Mouse (Mus musculus): ENCODE measurements around the gene Hoxb6. TPM values are rescaled to one million over a fixed set of nuclear protein-coding genes. Genes with fewer than 3 reads are reported as not detected.

Hoxb6 gene
- total and polyA plus RNA-seq, 3 experiments: not detected

GRCm38 (mm10) chr11:96338957-96339855 lies 46.9 kb downstream of the Hoxb6 start:
- H3K27ac ChIP-seq (ENCODE audit: control insufficient read depth, low read depth, low read length): no peak overlapping the region
- peaks cover 6 to 8% of the 10 kb centered on the region in 2 experiments for H3K27me3 ChIP-seq (ENCODE audit: control insufficient read depth in 1 of 2, insufficient read depth in 2 of 2, low read length in 2 of 2)

GRCm38 (mm10) chr11:96340698-96341365 lies 48.6 kb downstream of the Hoxb6 start:
- Histone ChIP-seq H3K27ac (ENCODE audit: control insufficient read depth, low read depth, low read length) (no peak overlapping the region), H3K4me3 (ENCODE audit: control insufficient read depth in 1 of 2, insufficient read depth in 1 of 2, low read depth in 2 of 2, low read length in 2 of 2) (no peak overlapping the region), H3K79me2 (ENCODE audit: control insufficient read depth, insufficient read depth, low read length, poor library complexity) (no peaks in the 10 kb centered on the region), H3K9me3 (replicated peaks; ENCODE audit: insufficient read depth, low read length) (no peaks in the 10 kb centered on the region), H3K36me3 (ENCODE audit: control insufficient read depth in 1 of 2, insufficient read depth in 2 of 2, low read length in 2 of 2) (no peaks in the 10 kb centered on the region), H3K4me1 (ENCODE audit: control insufficient read depth in 1 of 2, insufficient read depth in 2 of 2, low read length in 2 of 2) (no peaks in the 10 kb centered on the region), H3K9ac (ENCODE audit: control insufficient read depth, low read depth, low read length, poor library complexity, severe bottlenecking) (no peak overlapping the region), H3K27me3 (ENCODE audit: control insufficient read depth in 1 of 2, insufficient read depth in 2 of 2, low read length in 2 of 2) (peaks cover 6 to 8% of the 10 kb centered on the region in 2 experiments)
- no peak for DNase-seq (ENCODE audit: low read depth, low spot score)
- no peak for TF ChIP-seq MYC (IDR thresholded peaks at IDR 0.05; ENCODE audit: low read depth, low read length)
- no peak for TF ChIP-seq ZC3H11A (IDR thresholded peaks at IDR 0.05; ENCODE audit: low read depth, low read length)
- TF ChIP-seq NRF1 (IDR thresholded peaks at IDR 0.05; ENCODE audit: insufficient read depth, low read depth, low read length, poor library complexity, severe bottlenecking): no peak
- no peak for TF ChIP-seq HCFC1 (IDR thresholded peaks at IDR 0.05; ENCODE audit: low read depth, low read length)
- TF ChIP-seq RCOR1 (IDR thresholded peaks at IDR 0.05; ENCODE audit: low read depth, low read length): no peak
- TF ChIP-seq ETS1 (IDR thresholded peaks at IDR 0.05; ENCODE audit: low read depth, low read length): no peak
- TF ChIP-seq POLR2AphosphoS5 (IDR thresholded peaks at IDR 0.05; ENCODE audit: borderline replicate concordance, low read depth, low read length): no peak
- no peak for TF ChIP-seq POLR2A (IDR thresholded peaks at IDR 0.05; ENCODE audit: control insufficient read depth in 1 of 2, insufficient read depth in 1 of 2, low read depth in 1 of 2, low read length in 2 of 2, poor library complexity in 1 of 2)
- TF ChIP-seq KAT2A (conservative IDR thresholded peaks at IDR 0.05; ENCODE audit: low read depth, low read length): no peak
- no peak for TF ChIP-seq POLR2AphosphoS2 (IDR thresholded peaks at IDR 0.05; ENCODE audit: low read length)
- no peak for TF ChIP-seq CHD2 (IDR thresholded peaks at IDR 0.05; ENCODE audit: low read length)
- TF ChIP-seq MAFK (IDR thresholded peaks at IDR 0.05; ENCODE audit: borderline replicate concordance, low read depth, low read length): no peak
- no peak for TF ChIP-seq ZKSCAN1 (IDR thresholded peaks at IDR 0.05; ENCODE audit: low read depth, low read length)
- no peak for TF ChIP-seq CTCF (IDR thresholded peaks at IDR 0.05 in 2 of 3, conservative IDR thresholded peaks at IDR 0.05 in 1 of 3; ENCODE audit: control insufficient read depth in 1 of 3, insufficient read depth in 1 of 3, low read depth in 2 of 3, low read length in 3 of 3, poor library complexity in 1 of 3, severe bottlenecking in 1 of 3)
- TF ChIP-seq SMC3 (IDR thresholded peaks at IDR 0.05; ENCODE audit: low read depth, low read length): no peak
- no peak for TF ChIP-seq BHLHE40 (IDR thresholded peaks at IDR 0.05; ENCODE audit: borderline replicate concordance, low read depth, low read length)

More at GRCm38 (mm10) chr11:96338957-96339855, 46.9 kb downstream of the Hoxb6 start:
- Histone ChIP-seq H3K9me3 (replicated peaks; ENCODE audit: insufficient read depth, low read length) (no peaks in the 10 kb centered on the region), H3K4me1 (ENCODE audit: control insufficient read depth in 1 of 2, insufficient read depth in 2 of 2, low read length in 2 of 2) (no peaks in the 10 kb centered on the region), H3K36me3 (ENCODE audit: control insufficient read depth in 1 of 2, insufficient read depth in 2 of 2, low read length in 2 of 2) (no peaks in the 10 kb centered on the region), H3K79me2 (ENCODE audit: control insufficient read depth, insufficient read depth, low read length, poor library complexity) (no peaks in the 10 kb centered on the region), H3K4me3 (ENCODE audit: control insufficient read depth in 1 of 2, insufficient read depth in 1 of 2, low read depth in 2 of 2, low read length in 2 of 2) (no peak overlapping the region), H3K9ac (ENCODE audit: control insufficient read depth, low read depth, low read length, poor library complexity, severe bottlenecking) (no peak overlapping the region)
- DNase-seq (ENCODE audit: low read depth, low spot score): no peak
- no peak for TF ChIP-seq MAZ (IDR thresholded peaks at IDR 0.05; ENCODE audit: low read depth, low read length)
- no peak for TF ChIP-seq ZMIZ1 (IDR thresholded peaks at IDR 0.05; ENCODE audit: low read depth, low read length)
- no peak for TF ChIP-seq RAD21 (IDR thresholded peaks at IDR 0.05; ENCODE audit: low read depth, low read length)
- no peak for TF ChIP-seq ETS1 (IDR thresholded peaks at IDR 0.05; ENCODE audit: low read depth, low read length)
- TF ChIP-seq MYC (IDR thresholded peaks at IDR 0.05; ENCODE audit: low read depth, low read length): no peak
- no peak for TF ChIP-seq CHD1 (IDR thresholded peaks at IDR 0.05; ENCODE audit: low read depth, low read length)
- TF ChIP-seq UBTF (IDR thresholded peaks at IDR 0.05; ENCODE audit: borderline replicate concordance, insufficient read depth, low read depth, low read length): no peak
- TF ChIP-seq EP300 (IDR thresholded peaks at IDR 0.05; ENCODE audit: low read depth in 1 of 2, low read length in 2 of 2): no peak
- no peak for TF ChIP-seq GABPA (IDR thresholded peaks at IDR 0.05; ENCODE audit: low read depth, low read length)
- no peak for TF ChIP-seq POLR2A (IDR thresholded peaks at IDR 0.05; ENCODE audit: control insufficient read depth in 1 of 2, insufficient read depth in 1 of 2, low read depth in 1 of 2, low read length in 2 of 2, poor library complexity in 1 of 2)
- TF ChIP-seq TAL1 (IDR thresholded peaks at IDR 0.05; ENCODE audit: low read length): no peak
- no peak for TF ChIP-seq MYB (IDR thresholded peaks at IDR 0.05; ENCODE audit: low read depth, low read length)
- no peak for TF ChIP-seq KAT2A (conservative IDR thresholded peaks at IDR 0.05; ENCODE audit: low read depth, low read length)
- TF ChIP-seq MEF2A (IDR thresholded peaks at IDR 0.05; ENCODE audit: extremely low read depth, insufficient replicate concordance, low read depth, low read length, poor library complexity, severe bottlenecking): no peak
- TF ChIP-seq RCOR1 (IDR thresholded peaks at IDR 0.05; ENCODE audit: low read depth, low read length): no peak
- TF ChIP-seq E2F4 (IDR thresholded peaks at IDR 0.05; ENCODE audit: borderline replicate concordance, low read depth, low read length): no peak
- no peak for TF ChIP-seq TBP (IDR thresholded peaks at IDR 0.05; ENCODE audit: low read depth, low read length)
- TF ChIP-seq CHD2 (IDR thresholded peaks at IDR 0.05; ENCODE audit: low read length): no peak
- TF ChIP-seq GATA1 (IDR thresholded peaks at IDR 0.05; ENCODE audit: low read depth, low read length): no peak
- no peak for TF ChIP-seq POLR2AphosphoS5 (IDR thresholded peaks at IDR 0.05; ENCODE audit: borderline replicate concordance, low read depth, low read length)
